Mouse (Mus musculus): ENCODE results near the gene Myl4. TPM values are rescaled to one million over a fixed set of nuclear protein-coding genes. Genes with fewer than 3 reads are reported as not detected.

Myl4 gene
- polyA plus RNA-seq, 1 experiment from 2014 or later, result 8.7 TPM

DNA sequence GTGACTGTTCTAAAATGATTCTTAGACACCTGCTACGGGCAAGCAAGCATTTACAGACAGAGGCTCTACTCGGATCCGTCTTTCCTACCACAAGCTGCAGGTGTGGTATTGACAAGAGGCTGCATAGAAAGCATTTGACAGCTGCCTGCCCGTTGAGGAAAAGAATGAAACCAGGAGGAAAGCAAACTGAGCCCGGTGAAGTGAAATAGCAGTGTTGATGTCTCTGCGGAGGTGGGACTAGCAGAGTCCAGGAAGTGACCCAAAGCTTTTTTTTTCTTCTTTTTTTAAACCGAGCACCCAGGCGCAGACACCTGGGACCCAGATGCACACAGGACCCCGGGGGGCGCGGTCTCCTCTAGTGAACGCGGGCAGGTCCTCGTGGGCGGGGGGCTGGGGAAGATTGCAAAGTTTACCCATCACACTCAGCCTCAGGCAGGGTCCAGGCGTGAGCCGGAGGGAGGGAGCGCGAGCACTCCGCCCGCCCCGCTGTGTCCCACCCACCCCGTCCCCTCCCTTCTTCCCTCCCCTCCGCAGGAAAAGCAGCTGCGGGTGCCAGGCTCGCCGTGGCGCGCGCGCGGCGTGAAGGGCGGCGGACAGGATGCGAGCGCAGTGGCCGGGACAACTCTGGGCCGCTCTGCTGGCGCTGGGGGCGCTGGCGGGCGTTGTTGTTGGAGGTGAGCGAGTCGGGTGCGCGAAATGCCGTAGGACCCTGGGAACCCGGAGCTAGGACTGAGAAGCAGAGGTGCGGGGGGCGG, 57.2 kb downstream of the Myl4 start, which contains the start of gene Itgb3:
TSS of gene Itgb3 (plus strand) at position 510 of the 755 bp plus-strand sequence.
- Histone ChIP-seq H3K27ac (ENCODE audit: low read length) (no peak within 1 kb of the TSS; the same call in 1 of the 2 replicates), H3K36me3 (ENCODE audit: control insufficient read depth, insufficient read depth) (no peaks in the 10 kb centered on the region), H3K27me3 (ENCODE audit: control insufficient read depth, insufficient read depth, low read depth, low read length) (peaks cover 30% of the 10 kb centered on the region), H3K9me3 (replicated peaks; ENCODE audit: control insufficient read depth, low read length) (no peaks in the 10 kb centered on the region), H3K4me1 (ENCODE audit: control insufficient read depth, low read depth, low read length) (no peaks in the 10 kb centered on the region; the same call in none of the 2 replicates), H3K9ac (ENCODE audit: low read depth, low read length) (peak within 1 kb of the TSS; percentile 38; the same call in 1 of the 2 replicates), H3K4me3 (ENCODE audit: low read depth, low read length) (peak within 1 kb of the TSS; percentile 57), H3K4me2 (ENCODE audit: low read depth, low read length) (peak within 1 kb of the TSS; percentile 66)
- 2% methylated on average over 38 of the region's 51 CpGs for WGBS (ENCODE audit: insufficient replicate concordance)
- ATAC-seq (ENCODE audit: low read depth), result peak; percentile 60

GRCm38 (mm10) chr11:104608249-104608920, 57.9 kb downstream of the Myl4 start:
- peak overlapping the region; percentile 57 for H3K4me3 ChIP-seq (ENCODE audit: low read depth, low read length)
- no peak for ATAC-seq (ENCODE audit: low read depth)
- H3K27ac ChIP-seq (ENCODE audit: low read length), result no peak overlapping the region
- H3K9ac ChIP-seq (ENCODE audit: low read depth, low read length), result peak overlapping the region; percentile 38; the same call in 1 of the 2 replicates
- peaks cover 30% of the 10 kb centered on the region for H3K27me3 ChIP-seq (ENCODE audit: control insufficient read depth, insufficient read depth, low read depth, low read length)
- no peaks in the 10 kb centered on the region for H3K9me3 ChIP-seq (replicated peaks; ENCODE audit: control insufficient read depth, low read length)
- 2% methylated on average over 23 of the region's 23 CpGs for WGBS (ENCODE audit: insufficient replicate concordance)
- peak overlapping the region; percentile 66 for H3K4me2 ChIP-seq (ENCODE audit: low read depth, low read length)
- no peaks in the 10 kb centered on the region; the same call in none of the 2 replicates for H3K4me1 ChIP-seq (ENCODE audit: control insufficient read depth, low read depth, low read length)
- no peaks in the 10 kb centered on the region for H3K36me3 ChIP-seq (ENCODE audit: control insufficient read depth, insufficient read depth)

DNA sequence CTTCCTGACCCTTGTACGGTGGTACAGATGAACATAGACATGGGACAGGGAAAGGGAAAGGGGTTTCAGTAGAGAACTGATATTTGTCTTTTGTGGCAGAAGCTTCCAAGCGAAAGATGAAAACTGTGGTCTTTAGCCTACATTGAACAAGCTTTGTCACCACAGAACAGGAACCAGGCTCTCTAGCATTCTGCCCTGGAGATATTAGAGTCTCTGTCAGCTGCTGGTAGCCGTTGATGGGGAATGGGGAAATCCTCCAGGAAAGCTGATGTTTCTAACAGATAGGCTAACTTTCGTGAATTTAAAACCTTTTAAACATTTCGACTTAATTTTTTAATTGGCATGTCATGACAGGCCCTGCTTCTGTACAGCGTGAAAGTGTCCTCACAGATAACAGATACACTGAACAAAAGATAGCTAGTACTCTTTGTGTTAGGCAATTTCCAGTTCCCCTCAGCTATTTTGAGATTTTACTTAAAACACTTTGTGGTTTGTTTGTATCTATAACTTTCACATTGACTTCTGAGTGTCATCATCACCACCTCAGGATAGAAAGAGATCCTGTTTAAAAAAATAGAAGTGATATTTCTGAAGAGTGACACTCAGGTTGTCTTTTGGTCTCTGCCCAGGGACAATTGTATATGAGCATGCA, 58.7 kb downstream of the Myl4 start:
- WGBS (ENCODE audit: insufficient replicate concordance), result 11% methylated on average over 6 of the region's 6 CpGs
- Histone ChIP-seq H3K27me3 (ENCODE audit: control insufficient read depth, insufficient read depth, low read depth, low read length) (peaks cover 30% of the 10 kb centered on the region), H3K9ac (ENCODE audit: low read depth, low read length) (no peak overlapping the region), H3K4me1 (ENCODE audit: control insufficient read depth, low read depth, low read length) (peaks cover 4% of the 10 kb centered on the region), H3K4me2 (ENCODE audit: low read depth, low read length) (peak overlapping the region; percentile 66; the same call in 1 of the 2 replicates), H3K36me3 (ENCODE audit: control insufficient read depth, insufficient read depth) (no peaks in the 10 kb centered on the region), H3K4me3 (ENCODE audit: low read depth, low read length) (no peak overlapping the region), H3K27ac (ENCODE audit: low read length) (no peak overlapping the region), H3K9me3 (replicated peaks; ENCODE audit: control insufficient read depth, low read length) (no peaks in the 10 kb centered on the region)
- no peak for ATAC-seq (ENCODE audit: low read depth)

DNA sequence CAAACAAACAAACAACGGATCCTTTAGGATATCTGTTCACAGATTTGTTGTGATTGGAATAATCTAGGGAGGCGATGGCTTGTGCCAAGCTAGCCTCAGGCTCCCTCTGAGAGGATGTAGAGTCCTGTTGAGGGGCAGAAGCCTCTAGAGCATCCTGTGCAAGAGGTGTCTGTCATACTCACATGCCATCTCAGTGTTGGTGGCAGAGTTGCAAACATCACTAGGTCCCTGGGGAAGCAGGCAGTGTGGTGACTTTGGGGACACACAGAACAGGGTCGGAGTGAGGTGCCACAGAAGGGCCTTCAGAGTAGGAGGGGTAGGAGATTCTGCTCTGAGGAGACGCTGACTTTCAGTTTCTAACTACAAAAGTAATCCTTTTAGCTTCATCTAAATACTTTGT, 59.3 kb downstream of the Myl4 start:
- no peak overlapping the region for H3K4me2 ChIP-seq (ENCODE audit: low read depth, low read length)
- no peaks in the 10 kb centered on the region for H3K36me3 ChIP-seq (ENCODE audit: control insufficient read depth, insufficient read depth)
- no peaks in the 10 kb centered on the region for H3K9me3 ChIP-seq (replicated peaks; ENCODE audit: control insufficient read depth, low read length)
- H3K27me3 ChIP-seq (ENCODE audit: control insufficient read depth, insufficient read depth, low read depth, low read length), result peaks cover 30% of the 10 kb centered on the region
- H3K27ac ChIP-seq (ENCODE audit: low read length), result no peak overlapping the region
- H3K4me1 ChIP-seq (ENCODE audit: control insufficient read depth, low read depth, low read length), result peaks cover 4% of the 10 kb centered on the region
- WGBS (ENCODE audit: insufficient replicate concordance), result 35% methylated on average over 4 of the region's 4 CpGs
- no peak overlapping the region for H3K4me3 ChIP-seq (ENCODE audit: low read depth, low read length)
- no peak overlapping the region for H3K9ac ChIP-seq (ENCODE audit: low read depth, low read length)
- ATAC-seq (ENCODE audit: low read depth), result no peak

DNA sequence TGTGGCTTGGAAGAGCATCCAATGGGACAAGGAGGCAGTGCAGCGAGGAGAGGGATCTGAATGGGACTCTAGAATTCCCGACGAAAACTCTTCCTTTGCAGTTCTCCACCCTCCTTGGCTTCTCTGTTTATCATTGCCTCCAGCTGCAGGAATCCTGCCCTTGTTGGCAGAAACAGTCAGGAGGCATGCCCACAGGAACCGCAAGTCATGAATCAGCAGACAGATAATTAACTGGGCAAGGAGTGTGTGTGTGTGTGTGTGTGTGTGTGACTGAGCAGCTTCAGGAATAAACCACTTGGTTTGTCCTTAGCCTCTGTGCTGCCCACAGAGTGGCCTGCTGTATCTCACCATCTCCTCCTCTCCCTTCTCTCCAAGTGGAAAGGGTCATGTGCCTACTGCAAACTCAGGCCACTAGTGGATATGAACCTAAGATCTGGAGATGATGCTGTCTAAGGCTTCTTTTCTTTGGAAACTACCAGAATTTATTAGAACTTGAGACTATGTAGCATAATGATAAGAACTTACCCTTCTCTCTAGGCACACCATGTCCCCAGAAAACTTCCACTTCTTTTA, 61.2 kb downstream of the Myl4 start:
- Histone ChIP-seq H3K36me3 (ENCODE audit: control insufficient read depth, insufficient read depth) (no peaks in the 10 kb centered on the region), H3K9ac (ENCODE audit: low read depth, low read length) (no peak overlapping the region), H3K4me2 (ENCODE audit: low read depth, low read length) (no peak overlapping the region), H3K4me1 (ENCODE audit: control insufficient read depth, low read depth, low read length) (peaks cover 4% of the 10 kb centered on the region), H3K27me3 (ENCODE audit: control insufficient read depth, insufficient read depth, low read depth, low read length) (peaks cover 28% of the 10 kb centered on the region), H3K27ac (ENCODE audit: low read length) (no peak overlapping the region), H3K9me3 (replicated peaks; ENCODE audit: control insufficient read depth, low read length) (no peaks in the 10 kb centered on the region), H3K4me3 (ENCODE audit: low read depth, low read length) (no peak overlapping the region)
- no peak for ATAC-seq (ENCODE audit: low read depth)
- WGBS (ENCODE audit: insufficient replicate concordance), result 10% methylated on average over 4 of the region's 4 CpGs

- Histone ChIP-seq H3K36me3 (ENCODE audit: control insufficient read depth, insufficient read depth) (no peaks in the 10 kb centered on the region), H3K4me3 (ENCODE audit: low read depth, low read length) (no peak overlapping the region), H3K27me3 (ENCODE audit: control insufficient read depth, insufficient read depth, low read depth, low read length) (peaks cover 11% of the 10 kb centered on the region), H3K9me3 (replicated peaks; ENCODE audit: control insufficient read depth, low read length) (no peaks in the 10 kb centered on the region), H3K27ac (ENCODE audit: low read length) (no peak overlapping the region), H3K9ac (ENCODE audit: low read depth, low read length) (no peak overlapping the region), H3K4me1 (ENCODE audit: control insufficient read depth, low read depth, low read length) (peaks cover 4% of the 10 kb centered on the region), H3K4me2 (ENCODE audit: low read depth, low read length) (no peak overlapping the region)
- WGBS (ENCODE audit: insufficient replicate concordance), result 16% methylated on average over 10 of the region's 10 CpGs
- ATAC-seq (ENCODE audit: low read depth), result no peak
Measured at GRCm38 (mm10) chr11:104613551-104613950, 63.1 kb downstream of the Myl4 start.

DNA sequence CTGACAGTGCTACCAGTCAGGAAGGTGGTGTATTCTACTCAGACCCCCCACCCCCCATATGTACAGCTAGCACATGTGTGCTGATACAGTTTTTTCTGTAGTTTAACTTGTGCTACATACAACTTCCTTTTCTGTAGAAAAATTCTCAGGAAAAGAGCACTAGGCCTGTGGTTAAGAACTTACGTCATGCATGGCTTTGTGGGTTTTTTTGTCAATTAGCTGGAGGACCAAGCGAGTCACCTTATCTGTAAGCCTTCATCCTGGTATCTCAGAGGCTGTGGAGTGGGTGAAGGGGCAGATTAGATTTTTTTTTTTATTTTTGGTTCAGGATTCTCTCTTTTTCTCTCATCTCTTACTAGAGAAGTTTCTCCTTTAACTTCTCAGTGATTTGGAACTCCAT, 63.7 kb downstream of the Myl4 start:
- no peaks in the 10 kb centered on the region for H3K36me3 ChIP-seq (ENCODE audit: control insufficient read depth, insufficient read depth)
- 12% methylated on average over 2 of the region's 2 CpGs for WGBS (ENCODE audit: insufficient replicate concordance)
- H3K27me3 ChIP-seq (ENCODE audit: control insufficient read depth, insufficient read depth, low read depth, low read length), result peaks cover 5% of the 10 kb centered on the region
- peaks cover 4% of the 10 kb centered on the region for H3K4me1 ChIP-seq (ENCODE audit: control insufficient read depth, low read depth, low read length)
- H3K9ac ChIP-seq (ENCODE audit: low read depth, low read length), result no peak overlapping the region
- H3K4me3 ChIP-seq (ENCODE audit: low read depth, low read length), result no peak overlapping the region
- H3K9me3 ChIP-seq (replicated peaks; ENCODE audit: control insufficient read depth, low read length), result no peaks in the 10 kb centered on the region
- no peak overlapping the region for H3K4me2 ChIP-seq (ENCODE audit: low read depth, low read length)
- no peak overlapping the region for H3K27ac ChIP-seq (ENCODE audit: low read length)
- no peak for ATAC-seq (ENCODE audit: low read depth)

GRCm38 (mm10) chr11:104616182-104616581, 65.7 kb downstream of the Myl4 start:
- Histone ChIP-seq H3K27me3 (ENCODE audit: control insufficient read depth, insufficient read depth, low read depth, low read length) (no peaks in the 10 kb centered on the region; the same call in 1 of the 2 replicates), H3K4me3 (ENCODE audit: low read depth, low read length) (no peak overlapping the region), H3K4me1 (ENCODE audit: control insufficient read depth, low read depth, low read length) (peaks cover 4% of the 10 kb centered on the region), H3K36me3 (ENCODE audit: control insufficient read depth, insufficient read depth) (no peaks in the 10 kb centered on the region), H3K4me2 (ENCODE audit: low read depth, low read length) (no peak overlapping the region), H3K27ac (ENCODE audit: low read length) (no peak overlapping the region), H3K9me3 (replicated peaks; ENCODE audit: control insufficient read depth, low read length) (no peaks in the 10 kb centered on the region), H3K9ac (ENCODE audit: low read depth, low read length) (no peak overlapping the region)
- ATAC-seq (ENCODE audit: low read depth), result no peak
- WGBS (ENCODE audit: insufficient replicate concordance), result 28% methylated on average over 5 of the region's 5 CpGs

Data from liver, embryonic 16.5 days (tissue).